ENCODE assay signal across 22 mouse cellular contexts in the genomic region with DNA sequence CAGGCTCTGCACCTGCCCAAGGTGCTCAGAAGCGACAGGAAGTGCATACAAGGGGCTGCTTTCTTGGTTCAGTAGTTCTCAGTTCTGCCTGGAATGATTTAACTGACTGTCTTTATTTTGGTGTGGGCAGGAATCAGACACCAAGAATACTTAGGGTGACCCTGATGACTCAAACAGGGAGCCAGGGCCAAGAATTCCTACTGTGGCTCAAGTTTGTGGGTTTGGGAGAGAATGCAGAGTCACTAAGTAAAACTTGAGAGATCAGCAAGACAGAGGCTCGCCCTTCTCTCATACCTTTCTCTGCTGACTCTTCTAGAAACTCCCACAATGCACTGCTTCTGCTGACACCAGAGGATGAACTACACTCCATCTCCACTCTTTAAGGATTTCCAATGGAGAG.
A peak's percentile ranks its signal among the peaks of the same experiment; 100 is the strongest.
DNase-seq lines count a peak whose midpoint lies in the region; ATAC-seq and TF ChIP-seq lines count a peak whose summit lies in the region.
"Had no signal": no experiment of that assay in that cellular context is flagged by ENCODE, and none has a peak within 500 bp of the region (broad histone marks: within the 10 kb centered on the region; RNA-seq: fewer than 3 reads in every experiment).

No protein-coding gene starts in this region.

- no peaks in the 10 kb centered on the region for H3K36me3 ChIP-seq in ES-Bruce4 (ENCODE audit: control insufficient read depth, insufficient read depth, low read length, poor library complexity, severe bottlenecking)
- H3K36me3 ChIP-seq in kidney, embryonic 15.5 days = no peaks in the 10 kb centered on the region
- no peaks in the 10 kb centered on the region for H3K36me3 ChIP-seq in forebrain, embryonic 15.5 days
- H3K36me3 ChIP-seq: embryonic facial prominence, embryonic 12.5 days; embryonic facial prominence, embryonic 15.5 days; forebrain, embryonic 12.5 days; hindbrain, embryonic 12.5 days; hindbrain, embryonic 15.5 days had no signal

- TF ChIP-seq EP300 in ES-Bruce4 (IDR thresholded peaks at IDR 0.05; ENCODE audit: insufficient read depth, low read depth, low read length) = 0 out of 2 replicates have a peak, but pooled peaks have one; percentile 22

- DNase-seq in 3134 (ENCODE audit: extremely low read depth, insufficient read length, low spot score) = peak; percentile 58
- peak; percentile 70 for DNase-seq in NIH3T3 (ENCODE audit: low read depth)
- DNase-seq in ovary, adult 18-20 months (ENCODE audit: low spot score) = no peak
- DNase-seq: adrenal gland, postnatal 10 days; adrenal gland, postnatal 36 days; cerebellum, adult 18-20 months; cerebellum, adult 9-10 months; cerebellum, postnatal 14 days; gastrocnemius, postnatal 10 days; heart, adult 11 months had no signal

- H3K4me1 ChIP-seq in ES-Bruce4 (ENCODE audit: control insufficient read depth, insufficient read depth, low read length) = no peaks in the 10 kb centered on the region
- H3K4me1 ChIP-seq in kidney, embryonic 15.5 days = peaks cover 7% of the 10 kb centered on the region; the same call in 1 of the 2 replicates
- H3K4me1 ChIP-seq in forebrain, embryonic 15.5 days = no peaks in the 10 kb centered on the region
- H3K4me1 ChIP-seq: embryonic facial prominence, embryonic 12.5 days; embryonic facial prominence, embryonic 15.5 days had no signal

- TF ChIP-seq POLR2A in ES-Bruce4 (IDR thresholded peaks at IDR 0.05; ENCODE audit: insufficient read depth, low read length) = no peak

- no peak overlapping the region for H3K4me2 ChIP-seq in kidney, embryonic 15.5 days
- no peak overlapping the region for H3K4me2 ChIP-seq in forebrain, embryonic 15.5 days (replicated peaks)
- H3K4me2 ChIP-seq: embryonic facial prominence, embryonic 12.5 days; embryonic facial prominence, embryonic 15.5 days; forebrain, embryonic 12.5 days; heart, embryonic 11.5 days; hindbrain, embryonic 12.5 days; hindbrain, embryonic 15.5 days had no signal

- H3K27me3 ChIP-seq in ES-Bruce4 (ENCODE audit: control insufficient read depth, insufficient read depth, low read length, poor library complexity, severe bottlenecking) = no peaks in the 10 kb centered on the region; the same call in 1 of the 2 replicates
- H3K27me3 ChIP-seq in kidney, embryonic 15.5 days = 0 out of 2 replicates have a peak, but pooled peaks cover 3% of the 10 kb centered on the region
- H3K27me3 ChIP-seq in forebrain, embryonic 15.5 days = no peaks in the 10 kb centered on the region
- H3K27me3 ChIP-seq: embryonic facial prominence, embryonic 12.5 days; embryonic facial prominence, embryonic 15.5 days; forebrain, embryonic 12.5 days; hindbrain, embryonic 12.5 days; hindbrain, embryonic 15.5 days had no signal

- no peak overlapping the region for H3K4me3 ChIP-seq in ES-Bruce4 (ENCODE audit: low read depth, low read length)
- H3K4me3 ChIP-seq in kidney, embryonic 15.5 days (replicated peaks) = no peak overlapping the region
- H3K4me3 ChIP-seq in forebrain, embryonic 15.5 days = no peak overlapping the region
- H3K4me3 ChIP-seq: embryonic facial prominence, embryonic 12.5 days; embryonic facial prominence, embryonic 15.5 days; forebrain, embryonic 12.5 days; hindbrain, embryonic 12.5 days; hindbrain, embryonic 15.5 days had no signal

- ATAC-seq in kidney, embryonic 15.5 days (replicated peaks; ENCODE audit: low FRiP score) = no peak
- ATAC-seq in forebrain, embryonic 15.5 days (replicated peaks) = no peak
- ATAC-seq: forebrain, embryonic 16.5 days; intestine, postnatal 0 days; Patski had no signal

- no peak overlapping the region; the same call in 1 of the 2 replicates for H3K27ac ChIP-seq in ES-Bruce4 (ENCODE audit: insufficient read depth, low read length)
- H3K27ac ChIP-seq in kidney, embryonic 15.5 days = no peak overlapping the region
- H3K27ac ChIP-seq in forebrain, embryonic 15.5 days (replicated peaks) = no peak overlapping the region
- H3K27ac ChIP-seq: embryonic facial prominence, embryonic 12.5 days; embryonic facial prominence, embryonic 15.5 days; forebrain, embryonic 12.5 days; hindbrain, embryonic 12.5 days; hindbrain, embryonic 15.5 days had no signal

- TF ChIP-seq CTCF in ES-Bruce4 (IDR thresholded peaks at IDR 0.05; ENCODE audit: low read depth, low read length) = no peak

- H3K9me3 ChIP-seq in ES-Bruce4 (replicated peaks; ENCODE audit: control insufficient read depth, insufficient read depth, low read length, poor library complexity, severe bottlenecking) = peaks cover 4% of the 10 kb centered on the region; the same call in 1 of the 2 replicates
- no peaks in the 10 kb centered on the region for H3K9me3 ChIP-seq in kidney, embryonic 15.5 days (replicated peaks)
- no peaks in the 10 kb centered on the region for H3K9me3 ChIP-seq in forebrain, embryonic 15.5 days
- H3K9me3 ChIP-seq: embryonic facial prominence, embryonic 12.5 days; embryonic facial prominence, embryonic 15.5 days; forebrain, embryonic 12.5 days; hindbrain, embryonic 12.5 days; hindbrain, embryonic 15.5 days had no signal

- WGBS in kidney, embryonic 15.5 days = 57% methylated on average over 2 of the region's 2 CpGs
- 57% methylated on average over 2 of the region's 2 CpGs for WGBS in forebrain, embryonic 15.5 days

- H3K9ac ChIP-seq in ES-Bruce4 (ENCODE audit: low read depth, poor library complexity, severe bottlenecking) = no peak overlapping the region
- H3K9ac ChIP-seq in kidney, embryonic 15.5 days = no peak overlapping the region
- H3K9ac ChIP-seq in forebrain, embryonic 15.5 days (replicated peaks) = no peak overlapping the region
- H3K9ac ChIP-seq: embryonic facial prominence, embryonic 12.5 days; embryonic facial prominence, embryonic 15.5 days; forebrain, embryonic 12.5 days; hindbrain, embryonic 12.5 days; hindbrain, embryonic 15.5 days had no signal
